Comparison of ENCODE assay signal across 18 mouse cellular contexts in the genomic region with DNA sequence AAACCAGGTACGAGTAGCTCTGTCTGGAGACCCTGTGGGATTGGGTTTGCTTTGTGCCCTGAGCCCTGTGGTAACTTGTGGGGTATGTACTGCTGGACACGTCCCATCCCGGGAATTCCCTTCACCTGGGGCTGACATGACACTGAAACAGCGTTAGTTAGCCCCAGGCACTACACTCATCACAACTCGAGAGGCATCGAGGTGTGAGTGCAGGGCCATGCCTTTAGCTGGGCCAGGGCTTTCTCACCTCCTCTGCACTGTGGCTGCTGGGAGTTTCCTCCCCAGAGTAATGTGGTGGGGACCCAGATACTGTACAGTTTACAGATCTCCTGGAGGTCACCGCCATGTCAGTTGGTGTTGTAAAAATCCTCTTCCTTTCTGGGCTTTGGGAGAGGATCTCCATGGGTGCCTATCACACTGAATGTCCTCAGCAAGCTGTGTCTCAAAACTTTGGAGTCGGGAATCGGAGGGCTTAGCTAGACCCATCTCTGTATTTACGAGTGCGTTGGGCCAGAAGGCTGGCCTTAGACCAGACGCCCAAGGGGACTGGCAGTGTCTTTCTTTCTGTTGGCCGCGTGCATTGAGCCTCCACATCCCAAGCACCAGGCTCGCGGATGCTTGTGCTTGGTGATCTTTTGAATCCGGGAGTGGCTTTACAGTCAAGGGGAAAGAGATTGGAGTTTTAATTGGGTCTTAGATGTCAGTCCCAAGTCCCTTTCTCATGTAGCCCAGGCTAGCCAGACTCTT. TPM values are rescaled to one million over a fixed set of nuclear protein-coding genes. Genes with fewer than 3 reads are reported as not detected.
DNase-seq lines count a peak whose midpoint lies in the region; ATAC-seq lines count a peak whose summit lies in the region.
"Had no signal": no experiment of that assay in that cellular context is flagged by ENCODE, and none has a peak within 500 bp of the region (broad histone marks: within the 10 kb centered on the region; RNA-seq: fewer than 3 reads in every experiment).

No protein-coding gene starts in this region.

- no peak for ATAC-seq in forebrain, embryonic 16.5 days
- no peak for ATAC-seq in kidney, embryonic 14.5 days (ENCODE audit: low FRiP score, low TSS enrichment)
- ATAC-seq in stomach, embryonic 16.5 days (ENCODE audit: insufficient read depth, low FRiP score), result no peak
- ATAC-seq: forebrain, embryonic 13.5 days had no signal

- no peak overlapping the region for H3K4me3 ChIP-seq in forebrain, embryonic 10.5 days
- no peak overlapping the region for H3K4me3 ChIP-seq in forebrain, embryonic 16.5 days (replicated peaks; ENCODE audit: low read length)
- no peak overlapping the region for H3K4me3 ChIP-seq in kidney, embryonic 14.5 days (ENCODE audit: low read length)
- no peak overlapping the region for H3K4me3 ChIP-seq in limb, embryonic 10.5 days
- no peak overlapping the region for H3K4me3 ChIP-seq in stomach, embryonic 16.5 days (replicated peaks; ENCODE audit: low read length)
- H3K4me3 ChIP-seq: forebrain, embryonic 13.5 days; hindbrain, embryonic 15.5 days; megakaryocyte, embryonic 14.5 days; neural tube, embryonic 13.5 days had no signal

- H3K9ac ChIP-seq in forebrain, embryonic 16.5 days (replicated peaks; ENCODE audit: low read depth, low read length), result no peak overlapping the region
- H3K9ac ChIP-seq in kidney, embryonic 14.5 days (ENCODE audit: low read depth, low read length), result peak overlapping the region; percentile 23; the same call in 1 of the 2 replicates
- H3K9ac ChIP-seq in stomach, embryonic 16.5 days (ENCODE audit: low read length), result 0 out of 2 replicates have a peak overlapping the region, but pooled peaks have one; percentile 8
- H3K9ac ChIP-seq: forebrain, embryonic 13.5 days; hindbrain, embryonic 15.5 days; neural tube, embryonic 13.5 days had no signal

- H3K27ac ChIP-seq in forebrain, embryonic 10.5 days, result peak overlapping the region; percentile 56
- H3K27ac ChIP-seq in forebrain, embryonic 16.5 days (ENCODE audit: low read length), result no peak overlapping the region
- no peak overlapping the region for H3K27ac ChIP-seq in kidney, embryonic 14.5 days (ENCODE audit: low read depth, low read length)
- H3K27ac ChIP-seq in limb, embryonic 10.5 days, result peak overlapping the region; percentile 86; the same call in 1 of the 2 replicates
- peak overlapping the region; percentile 75; the same call in 1 of the 2 replicates for H3K27ac ChIP-seq in stomach, embryonic 16.5 days (ENCODE audit: low read length)
- H3K27ac ChIP-seq: forebrain, embryonic 13.5 days; neural tube, embryonic 13.5 days had no signal

- no peaks in the 10 kb centered on the region for H3K27me3 ChIP-seq in forebrain, embryonic 10.5 days (ENCODE audit: poor library complexity, severe bottlenecking)
- H3K27me3 ChIP-seq in forebrain, embryonic 16.5 days (replicated peaks; ENCODE audit: control insufficient read depth, insufficient read depth, low read length), result no peaks in the 10 kb centered on the region
- H3K27me3 ChIP-seq in kidney, embryonic 14.5 days (ENCODE audit: control insufficient read depth, insufficient read depth, low read length), result no peaks in the 10 kb centered on the region
- H3K27me3 ChIP-seq in limb, embryonic 10.5 days (ENCODE audit: low read depth, poor library complexity, severe bottlenecking), result no peaks in the 10 kb centered on the region
- H3K27me3 ChIP-seq in stomach, embryonic 16.5 days (ENCODE audit: control insufficient read depth, insufficient read depth, low read length), result no peaks in the 10 kb centered on the region
- H3K27me3 ChIP-seq: forebrain, embryonic 13.5 days; hindbrain, embryonic 15.5 days; megakaryocyte, embryonic 14.5 days; neural tube, embryonic 13.5 days had no signal

- no peaks in the 10 kb centered on the region for H3K36me3 ChIP-seq in forebrain, embryonic 10.5 days (replicated peaks)
- no peaks in the 10 kb centered on the region for H3K36me3 ChIP-seq in forebrain, embryonic 16.5 days (ENCODE audit: control insufficient read depth, insufficient read depth)
- no peaks in the 10 kb centered on the region for H3K36me3 ChIP-seq in kidney, embryonic 14.5 days (ENCODE audit: control insufficient read depth, insufficient read depth, low read length)
- 0 out of 2 replicates have a peak, but pooled peaks cover 5% of the 10 kb centered on the region for H3K36me3 ChIP-seq in limb, embryonic 10.5 days
- no peaks in the 10 kb centered on the region for H3K36me3 ChIP-seq in stomach, embryonic 16.5 days (ENCODE audit: control insufficient read depth, insufficient read depth, low read length)
- H3K36me3 ChIP-seq: hindbrain, embryonic 15.5 days; neural tube, embryonic 13.5 days had no signal

- WGBS in forebrain, embryonic 10.5 days, result 91% methylated on average over 17 of the region's 17 CpGs
- 83% methylated on average over 17 of the region's 17 CpGs for WGBS in forebrain, embryonic 16.5 days
- WGBS in kidney, embryonic 14.5 days, result 90% methylated on average over 17 of the region's 17 CpGs
- 89% methylated on average over 17 of the region's 17 CpGs for WGBS in limb, embryonic 10.5 days
- 86% methylated on average over 17 of the region's 17 CpGs for WGBS in stomach, embryonic 16.5 days

- no peaks in the 10 kb centered on the region for H3K9me3 ChIP-seq in forebrain, embryonic 10.5 days
- no peaks in the 10 kb centered on the region for H3K9me3 ChIP-seq in forebrain, embryonic 16.5 days (ENCODE audit: control insufficient read depth, low read length)
- H3K9me3 ChIP-seq in kidney, embryonic 14.5 days (ENCODE audit: control insufficient read depth, low read length), result no peaks in the 10 kb centered on the region
- H3K9me3 ChIP-seq in limb, embryonic 10.5 days (replicated peaks), result no peaks in the 10 kb centered on the region
- H3K9me3 ChIP-seq in stomach, embryonic 16.5 days (replicated peaks; ENCODE audit: control insufficient read depth, low read length), result no peaks in the 10 kb centered on the region
- H3K9me3 ChIP-seq: forebrain, embryonic 13.5 days; hindbrain, embryonic 15.5 days; megakaryocyte, embryonic 14.5 days; neural tube, embryonic 13.5 days had no signal

- H3K4me2 ChIP-seq in forebrain, embryonic 16.5 days (ENCODE audit: low read length), result no peak overlapping the region
- no peak overlapping the region for H3K4me2 ChIP-seq in kidney, embryonic 14.5 days (replicated peaks; ENCODE audit: low read depth, low read length)
- H3K4me2 ChIP-seq in stomach, embryonic 16.5 days (ENCODE audit: low read depth, low read length), result no peak overlapping the region
- H3K4me2 ChIP-seq: forebrain, embryonic 13.5 days; hindbrain, embryonic 15.5 days; neural tube, embryonic 13.5 days had no signal

- DNase-seq in forebrain, embryonic 10.5 days (ENCODE audit: extremely low spot score, low spot score), result no peak
- no peak for DNase-seq in kidney, postnatal 10 days
- DNase-seq in limb, embryonic 10.5 days (ENCODE audit: low spot score), result no peak
- DNase-seq in layer of hippocampus, adult 11-12 months (ENCODE audit: low spot score), result no peak
- no peak for DNase-seq in testis, postnatal 14 days (ENCODE audit: low spot score)
- DNase-seq: adrenal gland, postnatal 14 days; cerebellum, adult 18-20 months; kidney, adult 11 months; layer of hippocampus, postnatal 36 days; lung, postnatal 14 days; right cerebral cortex, postnatal 14 days had no signal

- H3K4me1 ChIP-seq in forebrain, embryonic 10.5 days, result peaks cover 91% of the 10 kb centered on the region
- peaks cover 20% of the 10 kb centered on the region for H3K4me1 ChIP-seq in forebrain, embryonic 16.5 days (replicated peaks; ENCODE audit: control insufficient read depth, insufficient read depth, low read length)
- peaks cover 77% of the 10 kb centered on the region for H3K4me1 ChIP-seq in kidney, embryonic 14.5 days (ENCODE audit: control insufficient read depth, insufficient read depth, low read length)
- H3K4me1 ChIP-seq in limb, embryonic 10.5 days, result peaks cover 92% of the 10 kb centered on the region
- H3K4me1 ChIP-seq in stomach, embryonic 16.5 days (ENCODE audit: control insufficient read depth, insufficient read depth, low read length), result peaks cover 75% of the 10 kb centered on the region

RNA-seq across cellular contexts. Expression of a gene that starts 20.2 kb away (rescaled TPM):
- 34.3 and 35.8 TPM in 2 replicates for polyA plus RNA-seq in forebrain, embryonic 10.5 days (2016; fragmentation: Nextera tagmentation; extraction: Ambion mirVana)
- 20.6 and 22.5 TPM in 2 replicates for polyA plus RNA-seq in forebrain, embryonic 16.5 days (2015; fragmentation: Nextera tagmentation; extraction: Ambion mirVana)
- 21.9 and 22.4 TPM in 2 replicates for polyA plus RNA-seq in kidney, embryonic 14.5 days (2014; fragmentation: Nextera tagmentation; extraction: Ambion mirVana)
- 36.8 and 45.3 TPM in 2 replicates for polyA plus RNA-seq in limb, embryonic 10.5 days (2016; fragmentation: Nextera tagmentation; extraction: Ambion mirVana)
- polyA plus RNA-seq in stomach, embryonic 16.5 days (2015; fragmentation: Nextera tagmentation; extraction: Ambion mirVana), result 41.9 and 44.5 TPM in 2 replicates

RNA-seq across cellular contexts. Expression of a gene that starts 32.6 kb away (rescaled TPM):
- 1,454 and 1,463 TPM in 2 replicates for polyA plus RNA-seq in forebrain, embryonic 10.5 days (2016; fragmentation: Nextera tagmentation; extraction: Ambion mirVana)
- 944 and 986 TPM in 2 replicates for polyA plus RNA-seq in forebrain, embryonic 16.5 days (2015; fragmentation: Nextera tagmentation; extraction: Ambion mirVana)
- 1,879 and 2,111 TPM in 2 replicates for polyA plus RNA-seq in kidney, embryonic 14.5 days (2014; fragmentation: Nextera tagmentation; extraction: Ambion mirVana)
- 1,442 and 1,757 TPM in 2 replicates for polyA plus RNA-seq in limb, embryonic 10.5 days (2016; fragmentation: Nextera tagmentation; extraction: Ambion mirVana)
- 1,450 and 1,538 TPM in 2 replicates for polyA plus RNA-seq in stomach, embryonic 16.5 days (2015; fragmentation: Nextera tagmentation; extraction: Ambion mirVana)

RNA-seq across cellular contexts. Expression of a gene that starts 38.4 kb away (rescaled TPM):
- 64.9 and 66.1 TPM in 2 replicates for polyA plus RNA-seq in forebrain, embryonic 10.5 days (2016; fragmentation: Nextera tagmentation; extraction: Ambion mirVana)
- polyA plus RNA-seq in forebrain, embryonic 16.5 days (2015; fragmentation: Nextera tagmentation; extraction: Ambion mirVana), result 44.7 and 53.6 TPM in 2 replicates
- 44.3 and 56.0 TPM in 2 replicates for polyA plus RNA-seq in kidney, embryonic 14.5 days (2014; fragmentation: Nextera tagmentation; extraction: Ambion mirVana)
- polyA plus RNA-seq in limb, embryonic 10.5 days (2016; fragmentation: Nextera tagmentation; extraction: Ambion mirVana), result 63.3 and 63.8 TPM in 2 replicates
- 33.6 and 35.1 TPM in 2 replicates for polyA plus RNA-seq in stomach, embryonic 16.5 days (2015; fragmentation: Nextera tagmentation; extraction: Ambion mirVana)

RNA-seq across cellular contexts. Expression of a gene that starts 42.1 kb away (rescaled TPM):
- 13.1 and 13.9 TPM in 2 replicates for polyA plus RNA-seq in forebrain, embryonic 10.5 days (2016; fragmentation: Nextera tagmentation; extraction: Ambion mirVana)
- polyA plus RNA-seq in forebrain, embryonic 16.5 days (2015; fragmentation: Nextera tagmentation; extraction: Ambion mirVana), result 32.7 and 37.6 TPM in 2 replicates
- 16.4 and 20.9 TPM in 2 replicates for polyA plus RNA-seq in kidney, embryonic 14.5 days (2014; fragmentation: Nextera tagmentation; extraction: Ambion mirVana)
- polyA plus RNA-seq in limb, embryonic 10.5 days (2016; fragmentation: Nextera tagmentation; extraction: Ambion mirVana), result 16.0 and 18.5 TPM in 2 replicates
- 24.4 and 28.0 TPM in 2 replicates for polyA plus RNA-seq in stomach, embryonic 16.5 days (2015; fragmentation: Nextera tagmentation; extraction: Ambion mirVana)

Comparison
In these comparisons a context has a peak if more than half of its experiments do, and no peak if none do; other contexts are left out.
1. H3K27ac ChIP-seq: peak in forebrain, embryonic 10.5 days (single experiment), limb, embryonic 10.5 days (single experiment) and stomach, embryonic 16.5 days (single experiment); none in forebrain, embryonic 16.5 days (single experiment) and kidney, embryonic 14.5 days (single experiment).